Mouse (Mus musculus): ENCODE measurements around the gene Gm26620. TPM values are rescaled to one million over a fixed set of nuclear protein-coding genes. Genes with fewer than 3 reads are reported as not detected.

The Gm26620 gene
- 0.26 TPM for polyA plus RNA-seq (2021)

- in situ Hi-C loops (cut with MboI; ENCODE audit: low pct_unique_long_range_greater_than_20kb): loop anchor here (25.0 kb wide), 1 partner anchor 377 kb away; the partner anchor contains the start of genes Adamts4, B4galt3 and Ndufs2
- ATAC-seq: peak; percentile 99
- CTCF ChIA-PET: interaction anchor here (1.1 to 1.2 kb wide), 3 partner anchors 10 to 23 kb away, joined by 4 to 9 read pairs (median 4); no protein-coding TSS in a partner anchor
- POLR2A ChIA-PET: no interaction called here
- H3K27me3 ChIP-seq: no peaks in the 10 kb centered on the region
- TF ChIP-seq CTCF (IDR thresholded peaks at IDR 0.05): peak; percentile 96
- DNase-seq (ENCODE audit: low read depth, low spot score): no peak
Measured at GRCm38 (mm10) chr1:170884978-170885561, at the start of gene Gm26620, which contains the start of gene Dusp12. TSS of gene Gm26620 (plus strand) at chr1:170885065. TSS of gene Dusp12 (minus strand) at chr1:170885540.

DNA sequence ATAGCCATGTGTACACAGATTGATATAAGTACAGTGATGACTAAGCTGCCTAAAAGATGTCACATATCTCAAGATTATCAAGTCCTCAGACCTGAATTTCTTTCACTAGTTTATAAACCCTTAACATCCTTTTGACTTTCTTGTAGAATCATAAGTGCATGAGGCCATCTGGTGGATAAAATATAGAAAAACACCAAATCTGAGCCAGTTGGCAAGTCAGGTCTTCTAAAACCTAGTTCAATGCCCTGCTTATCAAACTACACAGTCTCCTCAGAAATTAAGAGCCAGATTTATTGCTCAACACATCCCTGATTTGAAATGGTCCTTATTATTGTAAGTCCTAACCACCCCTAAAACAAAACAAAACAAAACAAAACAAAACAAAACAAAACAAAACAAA, 45.2 kb upstream of the Gm26620 start:
- no peaks in the 10 kb centered on the region for H3K27me3 ChIP-seq
- TF ChIP-seq CTCF (IDR thresholded peaks at IDR 0.05): peak; percentile 53
- ChIA-PET POLR2A (no interaction called here), CTCF (interaction anchor here (2.1 to 3.1 kb wide), 3 partner anchors 12 to 207 kb away, joined by 7 to 11 read pairs (median 8); no protein-coding TSS in a partner anchor)
- ATAC-seq (no peak), DNase-seq (ENCODE audit: low read depth, low spot score) (no peak)
- in situ Hi-C loops (cut with MboI; ENCODE audit: low pct_unique_long_range_greater_than_20kb): loop anchor here (5.0 kb wide), 1 partner anchor 202 kb away; no protein-coding TSS in a partner anchor

DNA sequence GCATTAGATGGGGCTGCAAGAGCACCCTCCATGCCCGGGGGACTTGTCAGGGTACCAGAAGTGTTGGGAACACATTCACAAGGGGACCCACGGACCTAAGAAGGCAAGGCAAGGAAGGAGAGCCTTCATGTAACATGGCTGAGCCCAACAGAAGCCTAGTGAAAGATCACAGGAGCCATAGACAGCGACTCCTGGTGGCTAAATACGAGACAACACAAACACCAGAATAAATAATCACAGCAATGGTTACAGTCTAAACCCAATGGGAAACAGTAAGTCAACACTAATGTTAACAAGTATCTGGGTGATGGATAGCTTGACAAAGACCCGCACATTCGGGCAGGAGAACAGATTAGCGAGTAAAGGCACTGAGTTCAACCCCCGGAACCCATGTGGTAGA, 40.5 kb upstream of the Gm26620 start:
- in situ Hi-C loops (cut with MboI; ENCODE audit: low pct_unique_long_range_greater_than_20kb): no loop called here
- DNase-seq (ENCODE audit: low read depth, low spot score) (no peak), ATAC-seq (no peak)
- ChIA-PET CTCF (no interaction called here), POLR2A (no interaction called here)
- no peak for TF ChIP-seq CTCF (IDR thresholded peaks at IDR 0.05)
- H3K27me3 ChIP-seq: no peaks in the 10 kb centered on the region

- ChIA-PET CTCF (interaction anchor here (1.0 to 1.2 kb wide), 3 partner anchors 9 to 207 kb away, joined by 3 read pairs; no protein-coding TSS in a partner anchor), POLR2A (no interaction called here)
- no peaks in the 10 kb centered on the region for H3K27me3 ChIP-seq
- DNase-seq (ENCODE audit: low read depth, low spot score) (no peak), ATAC-seq (no peak)
- in situ Hi-C loops (cut with MboI; ENCODE audit: low pct_unique_long_range_greater_than_20kb): loop anchor here (5.0 kb wide), 1 partner anchor 558 kb away; no protein-coding TSS in a partner anchor
- TF ChIP-seq CTCF (IDR thresholded peaks at IDR 0.05): no peak
Measured at GRCm38 (mm10) chr1:170845448-170846307, 39.2 kb upstream of the Gm26620 start.

GRCm38 (mm10) chr1:170850007-170850406, 34.9 kb upstream of the Gm26620 start:
- CTCF ChIA-PET: no interaction called here
- TF ChIP-seq CTCF (IDR thresholded peaks at IDR 0.05): no peak
- ATAC-seq (no peak), DNase-seq (ENCODE audit: low read depth, low spot score) (no peak)
- in situ Hi-C loops (cut with MboI; ENCODE audit: low pct_unique_long_range_greater_than_20kb): no loop called here
- POLR2A ChIA-PET: no interaction called here
- no peaks in the 10 kb centered on the region for H3K27me3 ChIP-seq

DNA sequence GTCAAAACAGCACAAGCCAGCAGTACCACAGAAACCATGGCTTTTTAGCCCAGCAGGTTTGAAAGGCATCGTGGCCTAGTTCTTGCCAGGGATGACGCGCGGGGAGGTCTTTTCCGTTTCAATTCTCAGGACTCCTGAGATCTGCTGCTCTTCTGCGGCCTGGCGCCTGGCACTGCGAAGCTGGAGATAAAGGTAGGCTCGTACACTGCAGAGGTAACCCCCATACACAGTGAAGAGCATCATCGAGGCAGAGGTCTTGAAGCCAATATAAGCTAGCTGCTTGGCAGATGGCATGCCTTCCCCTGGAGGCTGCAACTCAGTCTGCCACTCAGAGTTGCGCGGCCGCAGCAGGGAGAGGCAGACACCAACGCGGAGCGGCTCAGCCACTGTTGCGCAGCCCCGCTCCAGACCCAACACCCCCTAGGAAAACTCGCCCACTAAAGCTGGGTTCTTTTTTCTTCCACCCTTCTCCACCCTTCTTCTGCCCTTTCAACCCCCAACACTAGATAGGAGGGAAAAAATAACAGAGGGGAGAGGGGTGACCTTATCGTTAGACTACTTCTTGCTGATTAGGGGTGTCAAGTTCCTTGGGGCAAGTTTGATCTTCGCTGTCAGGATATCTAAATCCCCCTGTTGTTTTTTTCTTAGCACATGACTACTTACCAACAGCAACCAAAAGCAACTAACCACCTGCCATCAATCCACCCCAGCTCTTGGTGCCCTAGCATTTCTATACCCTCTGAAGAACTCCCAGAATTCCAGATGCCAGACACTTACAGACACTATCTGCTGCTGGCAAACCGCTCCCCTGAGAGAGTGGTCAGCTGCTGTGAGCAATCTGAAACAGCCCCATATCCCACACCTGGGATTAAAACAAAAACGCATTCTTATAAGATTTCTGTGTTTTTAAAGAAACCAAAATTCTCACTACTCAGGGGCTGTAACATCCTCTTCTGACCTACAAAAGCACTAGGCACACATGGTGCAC, 33.9 kb upstream of the Gm26620 start:
- in situ Hi-C loops (cut with MboI; ENCODE audit: low pct_unique_long_range_greater_than_20kb): no loop called here
- ChIA-PET CTCF (no interaction called here), POLR2A (no interaction called here)
- no peak for TF ChIP-seq CTCF (IDR thresholded peaks at IDR 0.05)
- no peaks in the 10 kb centered on the region for H3K27me3 ChIP-seq
- ATAC-seq (no peak), DNase-seq (ENCODE audit: low read depth, low spot score) (no peak)

DNA sequence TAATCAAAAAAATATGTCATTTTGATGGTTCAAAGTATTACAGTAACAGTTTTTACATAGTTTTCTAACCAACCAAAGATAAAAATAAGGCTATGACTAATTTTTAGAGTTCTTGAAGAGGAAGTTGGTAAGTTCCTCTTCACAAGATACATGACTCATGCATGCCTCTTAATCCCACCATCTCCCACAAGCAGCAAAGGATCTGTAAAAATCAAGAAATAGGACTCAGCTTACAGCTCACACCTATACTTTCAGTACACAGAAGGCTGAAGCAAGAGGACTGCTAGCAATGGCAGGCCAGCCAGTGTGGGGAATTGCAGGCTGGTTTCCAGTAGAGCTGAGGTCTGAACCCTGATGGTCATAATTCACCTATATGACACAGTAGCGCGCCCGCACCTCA, 31.3 kb upstream of the Gm26620 start:
- H3K27me3 ChIP-seq: no peaks in the 10 kb centered on the region
- ATAC-seq (no peak), DNase-seq (ENCODE audit: low read depth, low spot score) (no peak)
- in situ Hi-C loops (cut with MboI; ENCODE audit: low pct_unique_long_range_greater_than_20kb): no loop called here
- no peak for TF ChIP-seq CTCF (IDR thresholded peaks at IDR 0.05)
- CTCF ChIA-PET: interaction anchor here (0.9 kb wide), 1 partner anchor 221 kb away, joined by 3 read pairs; no protein-coding TSS in a partner anchor
- POLR2A ChIA-PET: interaction anchor here (0.6 to 2.4 kb wide), 2 partner anchors 13 to 1375 kb away, joined by 3 to 6 read pairs; partner anchors contain the start of gene Atf6

- ChIA-PET POLR2A (interaction anchor here (2.4 kb wide), 1 partner anchor 12 kb away, joined by 6 read pairs; the partner anchor contains the start of gene Atf6), CTCF (interaction anchor here (0.9 to 1.2 kb wide), 3 partner anchors 10 to 20 kb away, joined by 3 read pairs; no protein-coding TSS in a partner anchor)
- ATAC-seq: no peak
- no peaks in the 10 kb centered on the region for H3K27me3 ChIP-seq
- DNase-seq (ENCODE audit: low read depth, low spot score): no peak
- no peak for TF ChIP-seq CTCF (IDR thresholded peaks at IDR 0.05)
- in situ Hi-C loops (cut with MboI; ENCODE audit: low pct_unique_long_range_greater_than_20kb): no loop called here
Measured at GRCm38 (mm10) chr1:170855056-170855760, 29.7 kb upstream of the Gm26620 start.

GRCm38 (mm10) chr1:170857369-170857768, 27.5 kb upstream of the Gm26620 start:
- ATAC-seq: no peak
- no peak for DNase-seq (ENCODE audit: low read depth, low spot score)
- ChIA-PET POLR2A (no interaction called here), CTCF (no interaction called here)
- no peaks in the 10 kb centered on the region for H3K27me3 ChIP-seq
- in situ Hi-C loops (cut with MboI; ENCODE audit: low pct_unique_long_range_greater_than_20kb): no loop called here
- no peak for TF ChIP-seq CTCF (IDR thresholded peaks at IDR 0.05)
